Mouse (Mus musculus) megakaryocyte progenitor cell, adult 5-6 weeks (primary cell): ENCODE results near the gene Dcn. TPM values are rescaled to one million over a fixed set of nuclear protein-coding genes. Genes with fewer than 3 reads are reported as not detected.

Experiments
- ATAC-seq: replicated peaks from 2 replicates; pipeline ENCODE4 v1.8.0; 2016; ENCODE audit warnings: mild to moderate bottlenecking, moderate TSS enrichment, inconsistent platforms; ENCODE audit not compliant: poor library complexity
- total RNA-seq, 2 experiments: library from RNA; stranded (forward) in 1 of 2; stranded (reverse) in 1 of 2; fragments of 157-497, 149-512 nt in 1 of 2; fragments of 200-1000 nt in 1 of 2; gene quantifications; 2 replicates each; pipeline versions ENCODE4 v1.2.3 to v1.2.4; 2015 to 2017

The Dcn gene
- total RNA-seq, 2 experiments from 2014 or later = not detected

DNA sequence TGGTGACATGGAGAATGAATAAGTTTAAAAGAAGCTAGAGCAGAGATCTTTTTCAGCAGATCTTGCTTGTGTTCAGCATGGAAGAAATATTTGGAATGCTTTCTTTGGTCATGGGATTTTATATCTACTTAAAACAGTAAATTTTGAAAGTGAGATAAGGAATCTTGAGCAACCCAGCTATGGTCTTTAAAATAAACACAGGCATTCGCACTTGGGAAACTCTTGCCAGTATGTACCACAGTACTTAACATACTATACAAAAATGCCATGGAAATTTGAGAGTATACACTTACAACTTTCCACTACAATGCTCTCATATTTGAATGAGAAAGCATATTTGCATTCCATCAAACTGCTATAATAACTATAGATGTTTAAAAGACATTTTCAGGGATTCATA lies 68.3 kb downstream of the Dcn start:
- ATAC-seq = no peak

GRCm38 (mm10) chr10:97564957-97565856 lies 85.8 kb downstream of the Dcn start, which contains the start of gene Lum:
Lum (plus strand) TSS chr10:97565128.
- ATAC-seq = no peak

DNA sequence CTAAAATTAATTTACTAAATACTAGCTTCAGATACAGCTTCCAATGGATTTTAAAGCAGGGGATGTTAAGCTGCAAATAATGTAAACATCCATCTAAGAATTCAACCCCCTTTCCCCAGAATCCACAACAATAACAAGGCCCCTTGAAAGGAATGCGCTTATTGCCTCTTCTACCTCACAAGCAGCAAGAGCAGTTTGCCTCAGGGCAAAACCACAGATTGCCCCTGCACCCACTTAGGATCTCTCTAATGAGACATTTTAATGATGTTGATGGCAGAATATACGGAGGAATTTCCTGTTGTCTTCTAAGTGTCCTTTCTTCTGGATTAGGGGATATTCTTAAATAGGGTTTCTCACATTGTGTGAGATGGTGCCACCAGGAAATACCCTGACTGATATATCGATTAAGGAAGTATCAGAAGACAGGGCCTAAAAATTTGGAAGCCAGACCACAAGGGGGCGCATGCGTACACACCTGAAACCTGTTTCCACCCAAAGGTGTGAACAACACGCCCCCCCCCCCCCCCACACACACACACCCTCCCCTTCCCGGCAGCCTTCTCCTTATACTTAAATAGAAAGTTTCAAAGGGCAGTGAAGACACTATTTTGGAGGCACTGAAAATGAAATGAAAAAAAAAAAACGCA lies 88.2 kb downstream of the Dcn start:
- no peak for ATAC-seq

Other genes with a start within 250 kb of the Dcn start
- gene Lum, start 85.5 kb downstream of the Dcn start, total RNA-seq (2015) = 0.54 TPM in 1 of 2 replicates, not detected in the other
- gene Lum, start 85.5 kb downstream of the Dcn start, total RNA-seq (2017) = not detected in 2 replicates
- gene Kera, start 127.3 kb downstream of the Dcn start, total RNA-seq (2015) = not detected in 2 replicates
- gene Kera, start 127.3 kb downstream of the Dcn start, total RNA-seq (2017) = not detected in 2 replicates
- not detected in 2 replicates for gene Epyc, start 164.5 kb downstream of the Dcn start, total RNA-seq (2015)
- gene Epyc, start 164.5 kb downstream of the Dcn start, total RNA-seq (2017) = not detected in 2 replicates
- not detected in 2 replicates for gene Ccer1, start 213.4 kb downstream of the Dcn start, total RNA-seq (2015)
- not detected in 2 replicates for gene Ccer1, start 213.4 kb downstream of the Dcn start, total RNA-seq (2017)
- gene C030005K15Rik, start 247.1 kb downstream of the Dcn start, total RNA-seq (2015) = not detected in 2 replicates
- gene C030005K15Rik, start 247.1 kb downstream of the Dcn start, total RNA-seq (2017) = not detected in 2 replicates